Mouse (Mus musculus) thymus, postnatal 0 days (tissue): ENCODE measurements around the gene Gipc3. TPM values are rescaled to one million over a fixed set of nuclear protein-coding genes. Genes with fewer than 3 reads are reported as not detected.

ENCODE experiments used
- DNase-seq: peaks from one replicate; pipeline ENCODE4 v3.0.0-alpha.2; 2015; ENCODE audit warnings: low spot score
- polyA plus RNA-seq: library from polyadenylated mRNA; unstranded; fragments of >200 nt; fragmentation: Nextera tagmentation; extraction: Ambion mirVana; gene quantifications from 2 replicates; pipeline ENCODE4 v1.2.1, GENCODE M21; 2015

The Gipc3 gene
- polyA plus RNA-seq, 1 experiment from 2014 or later: 0.16 TPM

- no peak for DNase-seq
Observed at GRCm38 (mm10) chr10:81375322-81375721, 32.3 kb upstream of the Gipc3 start.

GRCm38 (mm10) chr10:81367207-81367495, 24.1 kb upstream of the Gipc3 start:
- DNase-seq: no peak

- DNase-seq: no peak
Observed at GRCm38 (mm10) chr10:81366477-81367206, 23.6 kb upstream of the Gipc3 start.

- DNase-seq: no peak
Observed at GRCm38 (mm10) chr10:81365672-81366476, 22.8 kb upstream of the Gipc3 start, which contains the start of gene 4930404N11Rik. 4930404N11Rik (minus strand) TSS chr10:81365816.

GRCm38 (mm10) chr10:81365073-81365472, 22.0 kb upstream of the Gipc3 start:
- no peak for DNase-seq

GRCm38 (mm10) chr10:81364666-81365065, 21.6 kb upstream of the Gipc3 start:
- no peak for DNase-seq

GRCm38 (mm10) chr10:81363436-81364346, 20.6 kb upstream of the Gipc3 start:
- no peak for DNase-seq

DNA sequence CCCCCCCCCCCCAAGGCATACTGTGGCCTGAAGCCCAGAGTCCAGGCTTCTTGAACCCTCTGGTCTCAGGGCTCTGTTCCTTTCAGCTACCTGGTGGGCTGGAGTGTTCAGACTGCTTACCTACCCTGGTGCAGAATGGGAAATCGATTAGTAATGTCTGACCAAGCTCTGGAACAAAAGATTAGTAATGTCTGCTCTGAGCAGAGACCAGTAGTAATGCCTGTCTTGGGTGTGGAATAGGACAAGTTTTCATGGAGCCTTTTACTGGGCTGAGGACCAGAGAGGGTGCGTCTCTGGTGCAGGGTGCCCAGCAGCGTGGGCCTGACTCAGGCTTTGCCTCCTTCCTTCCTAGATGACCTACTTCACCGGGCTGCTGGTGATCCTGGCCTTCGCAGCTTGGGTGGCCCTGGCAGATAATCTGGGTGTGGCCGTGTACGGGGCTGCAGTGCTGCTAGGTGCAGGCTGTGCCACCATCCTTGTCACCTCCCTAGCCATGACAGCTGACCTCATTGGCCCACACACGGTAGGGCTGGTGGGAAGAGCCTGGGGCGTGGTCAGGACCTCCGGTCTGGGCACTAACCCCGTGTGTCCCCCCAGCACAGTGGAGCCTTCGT, 19.4 kb upstream of the Gipc3 start:
- DNase-seq: no peak

- no peak for DNase-seq
Observed at GRCm38 (mm10) chr10:81360721-81361120, 17.7 kb upstream of the Gipc3 start.

DNA sequence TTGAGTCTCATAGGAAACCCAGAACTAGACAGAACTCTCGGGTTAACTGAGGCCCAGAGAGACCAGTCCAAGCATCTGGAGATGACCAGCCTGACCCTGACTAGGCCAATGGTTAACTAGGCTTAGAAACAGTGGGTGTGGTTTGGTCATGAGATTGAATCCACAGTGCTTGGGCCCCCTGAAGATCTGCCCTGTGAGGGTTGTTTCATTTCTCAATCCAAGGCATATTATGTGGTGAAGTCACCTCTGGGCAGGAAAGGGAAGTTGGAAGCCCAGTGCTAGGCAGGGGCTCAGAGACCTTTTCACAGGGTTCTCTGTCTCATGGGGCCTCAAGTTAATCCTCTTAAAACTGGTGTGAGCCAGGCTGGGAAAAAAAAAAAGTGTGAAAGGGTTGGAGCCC, 15.8 kb upstream of the Gipc3 start:
- DNase-seq: no peak

DNA sequence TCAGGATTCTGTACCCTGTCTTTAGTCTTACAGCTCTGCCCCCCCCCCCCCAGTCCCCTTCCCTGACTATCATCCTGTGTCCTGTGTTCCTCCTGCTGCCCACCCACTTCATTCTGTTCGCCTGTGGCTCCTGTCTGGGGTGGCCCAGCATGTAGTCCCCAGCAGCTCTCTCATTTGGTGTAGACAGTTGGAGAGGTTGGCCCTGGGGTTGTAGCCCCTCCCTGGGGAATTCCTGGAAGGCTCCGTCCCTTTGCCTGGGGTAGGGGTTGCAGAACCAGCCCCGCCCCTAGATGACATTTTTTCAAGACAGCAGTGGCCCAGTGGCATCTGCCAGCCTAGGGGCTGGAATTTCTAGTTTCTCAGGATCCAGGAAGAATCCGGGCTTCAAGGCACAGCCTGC, 15.1 kb upstream of the Gipc3 start:
- no peak for DNase-seq

GRCm38 (mm10) chr10:81356991-81357844, 14.2 kb upstream of the Gipc3 start, which contains the start of gene Mfsd12:
Mfsd12 (plus strand) TSS chr10:81357491.
- DNase-seq: peak; percentile 93

DNA sequence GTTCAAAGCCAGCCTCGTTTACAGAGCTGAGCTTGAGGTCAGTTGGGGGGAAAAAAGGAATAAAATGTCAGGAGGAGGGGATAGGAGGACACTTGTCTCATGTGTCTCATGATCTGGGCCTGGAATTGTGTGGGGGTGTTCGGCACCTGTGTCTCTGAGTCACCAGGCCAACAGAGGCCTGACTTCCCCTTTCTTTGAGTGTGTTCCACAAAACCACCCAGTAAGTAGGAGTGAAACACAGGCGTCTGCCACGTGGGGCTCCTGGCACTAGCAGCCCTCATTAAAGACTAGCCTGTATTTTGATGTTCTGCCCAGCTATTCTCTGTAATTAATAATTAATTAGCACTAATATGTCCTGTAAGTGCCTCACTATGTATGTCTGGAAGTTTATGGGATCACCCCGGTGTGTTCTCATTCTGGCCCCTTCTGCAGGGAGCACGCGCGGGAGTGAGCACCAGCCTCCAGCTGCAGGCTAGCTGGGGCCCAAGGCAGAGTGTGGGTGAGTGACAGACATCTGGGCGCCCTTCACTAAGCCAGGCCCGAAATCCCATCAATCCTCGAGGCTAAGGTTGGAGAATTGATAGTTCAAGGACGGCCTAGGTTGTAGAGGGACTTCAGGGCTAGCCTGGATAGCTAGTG, 13.4 kb upstream of the Gipc3 start:
- DNase-seq: no peak

GRCm38 (mm10) chr10:81355533-81355932, 12.5 kb upstream of the Gipc3 start:
- DNase-seq: no peak

GRCm38 (mm10) chr10:81354738-81355477, 11.8 kb upstream of the Gipc3 start:
- no peak for DNase-seq

GRCm38 (mm10) chr10:81351678-81352291, 8.7 kb upstream of the Gipc3 start:
- DNase-seq: peak; percentile 74

DNA sequence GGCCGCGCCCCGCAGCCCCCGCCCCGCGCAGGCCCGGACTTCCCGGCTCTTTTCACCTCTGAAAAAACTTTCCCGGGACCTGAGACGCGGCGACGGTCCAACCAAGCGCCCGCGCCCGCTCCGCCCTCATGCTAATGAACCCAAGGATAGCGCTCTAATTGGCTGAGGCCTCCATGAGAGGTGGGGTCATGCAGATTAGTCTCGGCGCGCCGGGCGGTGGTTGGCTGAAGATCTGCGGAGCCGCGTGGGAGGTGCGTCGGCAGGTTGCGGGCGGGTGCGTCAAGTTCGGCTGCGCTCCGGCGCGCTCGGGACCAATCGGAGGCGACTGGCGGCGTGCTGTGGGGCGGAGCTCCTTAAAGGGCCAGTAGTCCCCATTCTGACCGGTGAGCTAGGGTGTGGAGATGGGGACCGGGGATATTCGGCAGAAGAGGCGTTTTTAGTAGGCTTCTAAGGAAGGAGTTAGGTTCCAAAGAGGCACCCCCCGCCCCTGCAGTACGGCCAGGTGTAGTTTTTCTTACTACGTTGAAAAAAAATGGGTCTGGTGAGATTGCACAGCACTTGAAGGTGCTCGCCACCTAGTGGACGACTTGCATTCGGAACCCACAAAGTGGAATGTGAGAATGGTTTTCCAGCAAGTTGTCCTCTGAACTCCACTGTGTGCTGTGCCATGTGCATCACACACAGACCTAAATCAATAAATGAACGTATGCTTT, 7.4 kb upstream of the Gipc3 start, which contains the start of gene Hmg20b:
Gene Hmg20b, minus strand, starts transcription at position 130 of the 713 bp plus-strand sequence.
- DNase-seq: peak; percentile 99

- DNase-seq: no peak
Observed at GRCm38 (mm10) chr10:81349961-81350350, 6.9 kb upstream of the Gipc3 start.
